Mouse (Mus musculus): ENCODE data around the gene Zfp974. TPM values are rescaled to one million over a fixed set of nuclear protein-coding genes. Genes with fewer than 3 reads are reported as not detected.

Gene Zfp974
- polyA plus RNA-seq, 1 experiment: 8.8 TPM

- no peak for TF ChIP-seq POLR2A (IDR thresholded peaks at IDR 0.05; ENCODE audit: borderline replicate concordance, extremely low read depth, insufficient read depth, insufficient read length, poor library complexity, severe bottlenecking)
- no peak for TF ChIP-seq CTCF (IDR thresholded peaks at IDR 0.05; ENCODE audit: borderline replicate concordance, extremely low read depth, insufficient read depth, insufficient read length)
- peak; percentile 58 for DNase-seq (ENCODE audit: low read depth)
Observed at GRCm38 (mm10) chr7:27859301-27860251, 69.7 kb downstream of the Zfp974 start.

Other genes with a start within 250 kb of the Zfp974 start
- 6.6 and 7.3 TPM in 2 replicates for gene Zfp607b, start 240.1 kb downstream of the Zfp974 start, polyA plus RNA-seq (2012; rRNA removed)
- gene Zfp60, start 198.1 kb downstream of the Zfp974 start, polyA plus RNA-seq (2012; rRNA removed): 37.7 and 46.4 TPM in 2 replicates
- gene Zfp626, start 122.3 kb downstream of the Zfp974 start, polyA plus RNA-seq (2012; rRNA removed): 2.9 and 3.7 TPM in 2 replicates
- 5.1 and 6.2 TPM in 2 replicates for gene Zfp59, start 90.9 kb downstream of the Zfp974 start, polyA plus RNA-seq (2012; rRNA removed)
- gene Zfp607a, start 71.9 kb downstream of the Zfp974 start, polyA plus RNA-seq (2012; rRNA removed): 1.1 and 1.4 TPM in 2 replicates
- 6.2 and 10.1 TPM in 2 replicates for gene Zfp780b, start 49.7 kb upstream of the Zfp974 start, polyA plus RNA-seq (2012; rRNA removed)
- 3.4 and 4.1 TPM in 2 replicates for gene Zfp850, start 84.7 kb upstream of the Zfp974 start, polyA plus RNA-seq (2012; rRNA removed)
- gene Psmc4, start 120.6 kb upstream of the Zfp974 start, polyA plus RNA-seq (2012; rRNA removed): 228 and 275 TPM in 2 replicates
- gene Fcgbp, start 141.8 kb upstream of the Zfp974 start, polyA plus RNA-seq (2012; rRNA removed): 0.20 and 0.22 TPM in 2 replicates
- gene 9530053A07Rik, start 200.0 kb upstream of the Zfp974 start, polyA plus RNA-seq (2012; rRNA removed): 0.04 and 0.05 TPM in 2 replicates
- gene Fbl, start 240.2 kb upstream of the Zfp974 start, polyA plus RNA-seq (2012; rRNA removed): 177 and 202 TPM in 2 replicates